ENCODE assay signal across 24 mouse cellular contexts in the genomic region with DNA sequence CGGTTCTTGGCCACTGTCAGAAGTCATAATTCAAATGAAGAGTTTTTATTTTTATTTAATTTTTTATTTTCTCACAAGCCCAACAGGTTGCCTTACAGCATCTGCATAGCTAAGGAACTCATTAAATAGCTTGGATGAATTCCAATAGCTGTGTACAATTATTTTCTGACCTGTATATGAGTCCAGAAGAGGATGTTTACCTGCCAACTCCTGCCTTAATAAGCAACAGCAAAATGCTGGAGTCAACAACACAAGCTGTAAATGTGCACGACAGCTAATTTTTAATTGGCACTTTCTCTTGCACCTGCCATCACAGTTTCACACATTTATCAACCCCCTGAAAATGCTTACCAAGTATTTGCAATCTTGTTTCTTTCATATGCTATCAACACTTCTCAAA.
DNase-seq lines count a peak whose midpoint lies in the region; ATAC-seq and TF ChIP-seq lines count a peak whose summit lies in the region.
"Had no signal": no experiment of that assay in that cellular context is flagged by ENCODE, and none has a peak within 500 bp of the region (broad histone marks: within the 10 kb centered on the region; RNA-seq: fewer than 3 reads in every experiment).

No protein-coding gene starts in this region.

- 80% methylated on average over 2 of the region's 2 CpGs for WGBS in forebrain, embryonic 13.5 days
- 80% methylated on average over 2 of the region's 2 CpGs for WGBS in forebrain, embryonic 12.5 days
- 72% methylated on average over 2 of the region's 2 CpGs for WGBS in forebrain, embryonic 14.5 days
- whole genome bisulfite sequencing in forebrain, postnatal 0 days, result 58% methylated on average over 2 of the region's 2 CpGs
- WGBS in hindbrain, embryonic 16.5 days, result 82% methylated on average over 2 of the region's 2 CpGs

- DNase-seq in forebrain, embryonic 14.5 days (ENCODE audit: low spot score), result peak; percentile 45
- DNase-seq in forebrain, postnatal 0 days, result no peak
- DNase-seq in brain, adult 2 months (ENCODE audit: low read depth, low spot score), result peak; percentile 11
- DNase-seq in brain, embryonic 14.5 days (ENCODE audit: low read depth), result peak; percentile 54
- no peak for DNase-seq in lung, adult 18-20 months
- DNase-seq: adrenal gland, adult 2 months; adrenal gland, adult 8-10 months; adrenal gland, postnatal 10 days; adrenal gland, postnatal 14 days; adrenal gland, postnatal 25 days; adrenal gland, postnatal 36 days; B cell, adult 2 months; cerebellum, adult 11 months; cerebellum, adult 11-12 months; cerebellum, adult 18-20 months; cerebellum, adult 2 months had no signal

- H3K9ac ChIP-seq in forebrain, embryonic 13.5 days, result no peak overlapping the region
- no peak overlapping the region for H3K9ac ChIP-seq in forebrain, embryonic 12.5 days
- H3K9ac ChIP-seq in forebrain, embryonic 14.5 days (ENCODE audit: low read length), result no peak overlapping the region
- no peak overlapping the region for H3K9ac ChIP-seq in forebrain, postnatal 0 days
- no peak overlapping the region for H3K9ac ChIP-seq in hindbrain, embryonic 16.5 days (ENCODE audit: low read depth, low read length)

- no peak overlapping the region for H3K4me2 ChIP-seq in forebrain, embryonic 13.5 days
- H3K4me2 ChIP-seq in forebrain, embryonic 12.5 days, result no peak overlapping the region
- no peak overlapping the region for H3K4me2 ChIP-seq in forebrain, embryonic 14.5 days (ENCODE audit: low read length)
- no peak overlapping the region for H3K4me2 ChIP-seq in forebrain, postnatal 0 days (ENCODE audit: low read depth)
- H3K4me2 ChIP-seq in hindbrain, embryonic 16.5 days (ENCODE audit: low read length), result no peak overlapping the region

- H3K36me3 ChIP-seq in forebrain, embryonic 13.5 days (ENCODE audit: poor library complexity, severe bottlenecking), result no peaks in the 10 kb centered on the region
- H3K36me3 ChIP-seq in forebrain, embryonic 12.5 days (replicated peaks), result no peaks in the 10 kb centered on the region
- no peaks in the 10 kb centered on the region for H3K36me3 ChIP-seq in forebrain, embryonic 14.5 days (ENCODE audit: control insufficient read depth, insufficient read depth, low read length)
- H3K36me3 ChIP-seq in forebrain, postnatal 0 days (ENCODE audit: insufficient read depth), result no peaks in the 10 kb centered on the region
- no peaks in the 10 kb centered on the region for H3K36me3 ChIP-seq in hindbrain, embryonic 16.5 days (ENCODE audit: control insufficient read depth, insufficient read depth, low read length)
- H3K36me3 ChIP-seq: G1E had no signal

- H3K4me1 ChIP-seq in forebrain, embryonic 13.5 days, result no peaks in the 10 kb centered on the region
- H3K4me1 ChIP-seq in forebrain, embryonic 12.5 days, result no peaks in the 10 kb centered on the region
- no peaks in the 10 kb centered on the region for H3K4me1 ChIP-seq in forebrain, embryonic 14.5 days (ENCODE audit: control insufficient read depth, insufficient read depth, low read length)
- H3K4me1 ChIP-seq in forebrain, postnatal 0 days (ENCODE audit: insufficient read depth), result no peaks in the 10 kb centered on the region
- no peaks in the 10 kb centered on the region for H3K4me1 ChIP-seq in hindbrain, embryonic 16.5 days (ENCODE audit: control insufficient read depth, insufficient read depth, low read depth, low read length)

- TF ChIP-seq CTCF in forebrain, postnatal 0 days (IDR thresholded peaks at IDR 0.05; ENCODE audit: low read depth), result no peak
- no peak for TF ChIP-seq CTCF in brain, embryonic 14.5 days (IDR thresholded peaks at IDR 0.05; ENCODE audit: borderline replicate concordance, extremely low read depth, insufficient read depth, insufficient read length)

- TF ChIP-seq POLR2A in brain, embryonic 14.5 days (IDR thresholded peaks at IDR 0.05; ENCODE audit: borderline replicate concordance, extremely low read depth, insufficient read depth, insufficient read length, poor library complexity, severe bottlenecking), result no peak

- no peaks in the 10 kb centered on the region for H3K27me3 ChIP-seq in forebrain, embryonic 13.5 days
- no peaks in the 10 kb centered on the region for H3K27me3 ChIP-seq in forebrain, embryonic 12.5 days
- H3K27me3 ChIP-seq in forebrain, embryonic 14.5 days (replicated peaks; ENCODE audit: control insufficient read depth, insufficient read depth, low read length), result no peaks in the 10 kb centered on the region
- no peaks in the 10 kb centered on the region for H3K27me3 ChIP-seq in forebrain, postnatal 0 days (ENCODE audit: insufficient read depth, low read length)
- H3K27me3 ChIP-seq in hindbrain, embryonic 16.5 days (replicated peaks; ENCODE audit: control insufficient read depth, insufficient read depth, low read length), result no peaks in the 10 kb centered on the region
- H3K27me3 ChIP-seq: CH12.LX, Patski had no signal

- H3K4me3 ChIP-seq in forebrain, embryonic 13.5 days, result no peak overlapping the region
- no peak overlapping the region for H3K4me3 ChIP-seq in forebrain, embryonic 12.5 days (replicated peaks)
- no peak overlapping the region for H3K4me3 ChIP-seq in forebrain, embryonic 14.5 days (ENCODE audit: low read depth, low read length)
- no peak overlapping the region for H3K4me3 ChIP-seq in forebrain, postnatal 0 days (ENCODE audit: low read depth, low read length)
- no peak overlapping the region for H3K4me3 ChIP-seq in hindbrain, embryonic 16.5 days (ENCODE audit: low read length)

- no peaks in the 10 kb centered on the region for H3K9me3 ChIP-seq in forebrain, embryonic 13.5 days (replicated peaks)
- no peaks in the 10 kb centered on the region for H3K9me3 ChIP-seq in forebrain, embryonic 12.5 days
- H3K9me3 ChIP-seq in forebrain, embryonic 14.5 days (replicated peaks; ENCODE audit: control insufficient read depth, low read length), result no peaks in the 10 kb centered on the region
- no peaks in the 10 kb centered on the region for H3K9me3 ChIP-seq in forebrain, postnatal 0 days (ENCODE audit: low read length)
- no peaks in the 10 kb centered on the region for H3K9me3 ChIP-seq in hindbrain, embryonic 16.5 days (ENCODE audit: control insufficient read depth, low read length)

- ATAC-seq in forebrain, embryonic 13.5 days, result peak; percentile 43; the same call in 1 of the 2 replicates
- no peak for ATAC-seq in forebrain, embryonic 12.5 days (ENCODE audit: low FRiP score)
- peak; percentile 54; the same call in 1 of the 2 replicates for ATAC-seq in forebrain, embryonic 14.5 days
- ATAC-seq in forebrain, postnatal 0 days, result no peak
- ATAC-seq in hindbrain, embryonic 16.5 days, result no peak
- ATAC-seq: activated CD4-positive, CD25-positive, alpha-beta regulatory T cell, adult 4 months; CD4-positive, CD25-positive, alpha-beta regulatory T cell, adult 4 months; Patski had no signal

- H3K27ac ChIP-seq in forebrain, embryonic 13.5 days, result no peak overlapping the region
- no peak overlapping the region for H3K27ac ChIP-seq in forebrain, embryonic 12.5 days
- H3K27ac ChIP-seq in forebrain, embryonic 14.5 days (ENCODE audit: low read depth, low read length), result no peak overlapping the region
- no peak overlapping the region for H3K27ac ChIP-seq in forebrain, postnatal 0 days (ENCODE audit: low read depth, low read length)
- H3K27ac ChIP-seq in hindbrain, embryonic 16.5 days (ENCODE audit: low read depth, low read length), result no peak overlapping the region

Comparison
In these comparisons a context has a peak if more than half of its experiments do, and no peak if none do; other contexts are left out.
1. ATAC-seq: peak in forebrain, embryonic 13.5 days (single experiment) and forebrain, embryonic 14.5 days (single experiment); none in forebrain, embryonic 12.5 days (single experiment), forebrain, postnatal 0 days (single experiment) and hindbrain, embryonic 16.5 days (single experiment).
2. DNase-seq: peak in forebrain, embryonic 14.5 days (single experiment), brain, adult 2 months (single experiment) and brain, embryonic 14.5 days (single experiment); none in forebrain, postnatal 0 days (single experiment) and lung, adult 18-20 months (0 of 2).